Mouse (Mus musculus): ENCODE results near the gene Ccdc148. TPM values are rescaled to one million over a fixed set of nuclear protein-coding genes. Genes with fewer than 3 reads are reported as not detected.

Gene Ccdc148
- polyA plus RNA-seq, 1 experiment from 2014 or later = 0.60 TPM

DNA sequence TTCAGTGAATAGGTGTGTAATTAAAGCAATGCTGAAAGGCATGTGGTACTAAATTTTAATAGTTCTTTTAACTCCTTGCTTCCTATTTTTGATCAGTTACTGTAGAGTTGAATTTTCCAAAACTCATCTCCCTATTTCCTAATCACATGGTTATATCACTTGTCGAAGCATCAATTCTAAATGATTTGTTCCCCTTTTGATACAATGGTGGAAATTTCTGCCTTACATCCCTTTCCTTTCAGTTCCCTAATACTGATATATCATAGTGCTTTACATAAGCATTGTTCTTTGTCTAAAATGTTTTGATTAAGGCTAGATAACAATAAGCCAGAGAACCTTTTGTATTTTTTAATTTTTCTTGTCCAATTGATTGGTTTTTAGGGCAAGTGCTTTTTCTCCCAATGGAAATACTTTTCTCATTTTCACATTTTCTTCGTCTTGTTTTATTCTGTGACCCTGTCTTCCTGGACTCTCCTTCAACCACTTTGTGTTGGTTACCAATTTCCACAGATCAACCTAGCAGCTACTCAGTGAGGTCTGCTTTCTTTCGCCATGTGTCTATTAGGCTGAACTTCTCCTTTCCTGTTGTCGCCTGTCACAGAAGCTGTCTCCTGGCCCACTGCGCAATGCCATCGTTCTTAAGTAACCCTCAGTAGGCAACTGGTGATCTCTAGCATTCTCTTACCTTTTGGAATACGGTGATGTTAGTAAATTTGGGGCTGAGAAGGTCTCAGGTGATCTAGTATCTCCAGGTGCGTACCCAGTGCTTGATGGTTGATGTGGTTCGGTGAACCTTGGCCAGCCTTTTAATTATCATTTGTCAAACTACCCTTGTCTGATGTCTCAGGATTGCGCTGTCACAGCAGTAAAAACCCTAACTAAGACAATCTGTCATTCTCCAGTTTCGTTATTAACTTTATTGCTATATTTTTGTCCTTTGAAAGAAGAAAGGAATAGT, 23.9 kb upstream of the Ccdc148 start:
- Histone ChIP-seq H3K4me2 (replicated peaks; ENCODE audit: low read depth, low read length) (no peak overlapping the region), H3K4me1 (replicated peaks; ENCODE audit: control insufficient read depth, insufficient read depth, low read length) (no peaks in the 10 kb centered on the region), H3K4me3 (ENCODE audit: low read depth, low read length) (no peak overlapping the region), H3K9ac (ENCODE audit: low read depth, low read length) (no peak overlapping the region), H3K36me3 (ENCODE audit: control insufficient read depth, insufficient read depth, low read length) (no peaks in the 10 kb centered on the region), H3K27me3 (ENCODE audit: control insufficient read depth, insufficient read depth, low read length) (no peaks in the 10 kb centered on the region), H3K9me3 (ENCODE audit: control insufficient read depth, low read length) (no peaks in the 10 kb centered on the region), H3K27ac (ENCODE audit: low read depth, low read length) (no peak overlapping the region)
- no peak for ATAC-seq (ENCODE audit: low FRiP score)
- WGBS = 91% methylated on average over 11 of the region's 11 CpGs
- no peak for DNase-seq (ENCODE audit: low spot score)

DNA sequence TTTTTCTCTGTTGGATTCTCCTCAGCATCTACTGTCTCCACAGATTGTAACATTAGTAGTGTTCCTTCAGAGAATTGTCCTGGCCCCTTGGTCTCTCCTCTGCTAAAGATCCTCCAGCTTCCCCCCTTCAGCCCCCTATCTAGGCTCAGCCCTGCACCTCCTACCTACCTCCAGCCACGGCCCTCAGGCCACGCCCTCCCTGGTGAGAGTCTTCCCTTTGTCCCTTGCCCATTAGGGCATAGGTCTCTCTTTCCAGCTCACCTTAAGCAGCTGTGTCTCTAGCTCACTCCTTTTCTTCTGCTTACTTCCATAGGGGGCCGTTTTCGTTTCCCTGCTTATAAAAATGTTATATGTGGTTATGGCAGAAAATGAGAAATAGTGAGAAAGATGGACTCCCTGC, 23.1 kb upstream of the Ccdc148 start:
- no peak overlapping the region for H3K27ac ChIP-seq (ENCODE audit: low read depth, low read length)
- H3K27me3 ChIP-seq (ENCODE audit: control insufficient read depth, insufficient read depth, low read length) = no peaks in the 10 kb centered on the region
- no peaks in the 10 kb centered on the region for H3K4me1 ChIP-seq (replicated peaks; ENCODE audit: control insufficient read depth, insufficient read depth, low read length)
- no peak overlapping the region for H3K4me2 ChIP-seq (replicated peaks; ENCODE audit: low read depth, low read length)
- no peaks in the 10 kb centered on the region for H3K36me3 ChIP-seq (ENCODE audit: control insufficient read depth, insufficient read depth, low read length)
- DNase-seq (ENCODE audit: low spot score) (no peak), ATAC-seq (ENCODE audit: low FRiP score) (no peak)
- no peak overlapping the region for H3K9ac ChIP-seq (ENCODE audit: low read depth, low read length)
- WGBS = 86% methylated on average over 4 of the region's 4 CpGs
- H3K9me3 ChIP-seq (ENCODE audit: control insufficient read depth, low read length) = no peaks in the 10 kb centered on the region
- H3K4me3 ChIP-seq (ENCODE audit: low read depth, low read length) = no peak overlapping the region

DNA sequence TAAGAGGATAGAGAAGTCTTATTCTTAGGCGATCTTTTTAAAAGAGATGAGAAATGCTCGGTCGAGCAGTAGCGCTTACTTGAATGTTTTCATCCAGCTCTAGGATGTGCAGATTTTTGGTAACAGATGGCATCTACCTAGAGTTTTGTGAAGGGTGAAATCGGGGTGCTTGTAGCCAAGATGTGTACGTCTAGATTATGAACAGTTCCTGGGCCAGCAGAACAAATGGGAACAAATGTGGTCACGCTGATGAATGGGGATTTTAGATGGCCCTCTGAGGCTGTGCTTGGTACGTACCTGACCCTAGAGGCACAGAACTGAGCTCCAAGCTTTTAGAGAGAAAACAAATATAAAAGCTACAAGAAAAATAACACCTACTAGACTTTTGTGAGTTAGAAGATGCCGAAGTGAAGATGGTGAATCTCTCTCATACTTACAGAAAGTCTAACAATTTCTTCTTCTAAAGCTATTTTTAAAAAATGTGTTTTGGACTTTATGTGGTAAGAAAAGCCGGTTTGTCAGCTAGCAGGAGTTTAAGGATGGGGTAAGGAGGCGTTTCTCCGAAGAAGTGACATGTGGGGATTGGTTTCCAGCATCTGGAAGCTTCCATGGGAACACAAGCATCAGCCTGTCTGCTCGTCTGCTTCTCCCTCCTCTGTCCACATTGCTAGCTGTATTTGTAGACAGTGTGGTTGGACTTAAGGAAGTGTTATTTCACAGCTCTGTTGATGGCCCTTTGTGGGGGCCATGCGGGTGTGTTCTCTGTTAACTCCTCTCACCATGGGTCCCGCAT, 21.0 kb upstream of the Ccdc148 start:
- Histone ChIP-seq H3K27me3 (ENCODE audit: control insufficient read depth, insufficient read depth, low read length) (no peaks in the 10 kb centered on the region), H3K4me1 (replicated peaks; ENCODE audit: control insufficient read depth, insufficient read depth, low read length) (no peaks in the 10 kb centered on the region), H3K36me3 (ENCODE audit: control insufficient read depth, insufficient read depth, low read length) (no peaks in the 10 kb centered on the region), H3K27ac (ENCODE audit: low read depth, low read length) (no peak overlapping the region), H3K9me3 (ENCODE audit: control insufficient read depth, low read length) (no peaks in the 10 kb centered on the region), H3K4me3 (ENCODE audit: low read depth, low read length) (no peak overlapping the region), H3K4me2 (replicated peaks; ENCODE audit: low read depth, low read length) (no peak overlapping the region), H3K9ac (ENCODE audit: low read depth, low read length) (no peak overlapping the region)
- ATAC-seq (ENCODE audit: low FRiP score) (no peak), DNase-seq (ENCODE audit: low spot score) (no peak)
- WGBS = 90% methylated on average over 15 of the region's 15 CpGs

DNA sequence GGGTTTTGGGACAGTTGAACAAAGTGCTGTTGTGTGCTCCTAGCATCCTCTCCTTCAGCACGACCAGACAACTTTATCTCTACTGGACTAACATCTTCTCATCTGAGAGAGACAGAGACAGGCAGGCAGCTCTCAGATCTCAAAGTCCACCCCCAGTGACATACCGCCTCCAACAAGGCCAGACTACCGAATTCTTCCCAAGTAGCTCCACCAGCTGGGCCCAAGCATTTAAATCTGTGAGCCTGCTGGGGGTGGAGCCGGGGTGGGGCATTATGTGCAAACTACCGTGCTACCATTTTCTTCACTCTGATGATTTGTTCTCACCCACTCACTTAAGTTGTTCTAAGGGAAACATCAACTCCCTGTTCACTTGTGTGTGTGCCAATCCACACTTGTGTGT, 19.0 kb upstream of the Ccdc148 start:
- DNase-seq (ENCODE audit: low spot score) = no peak
- Histone ChIP-seq H3K4me1 (replicated peaks; ENCODE audit: control insufficient read depth, insufficient read depth, low read length) (no peaks in the 10 kb centered on the region), H3K4me3 (ENCODE audit: low read depth, low read length) (no peak overlapping the region), H3K9ac (ENCODE audit: low read depth, low read length) (no peak overlapping the region), H3K4me2 (replicated peaks; ENCODE audit: low read depth, low read length) (no peak overlapping the region), H3K36me3 (ENCODE audit: control insufficient read depth, insufficient read depth, low read length) (no peaks in the 10 kb centered on the region), H3K9me3 (ENCODE audit: control insufficient read depth, low read length) (no peaks in the 10 kb centered on the region), H3K27ac (ENCODE audit: low read depth, low read length) (no peak overlapping the region), H3K27me3 (ENCODE audit: control insufficient read depth, insufficient read depth, low read length) (no peaks in the 10 kb centered on the region)
- ATAC-seq (ENCODE audit: low FRiP score) = no peak
- 68% methylated on average over 5 of the region's 5 CpGs for WGBS

DNA sequence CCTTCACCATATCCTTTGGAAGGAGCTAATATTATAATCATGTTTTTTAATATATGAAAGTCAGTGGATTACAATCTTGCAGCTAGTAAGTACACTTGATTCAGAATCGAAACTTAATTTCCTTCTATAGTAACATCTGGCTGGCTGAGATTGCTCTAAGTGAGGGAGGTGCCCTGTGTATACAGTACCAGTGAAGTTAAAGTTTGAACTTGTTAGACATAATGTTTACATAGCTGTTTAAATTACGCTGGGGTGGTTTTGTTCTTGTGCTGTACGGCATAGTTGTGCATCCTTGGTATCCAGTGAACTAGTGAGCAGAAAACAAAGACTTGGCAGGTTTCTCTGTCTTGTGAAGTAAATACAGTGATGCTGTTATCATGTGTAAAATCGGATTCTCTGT, 18.5 kb upstream of the Ccdc148 start:
- no peak overlapping the region for H3K9ac ChIP-seq (ENCODE audit: low read depth, low read length)
- no peaks in the 10 kb centered on the region for H3K27me3 ChIP-seq (ENCODE audit: control insufficient read depth, insufficient read depth, low read length)
- ATAC-seq (ENCODE audit: low FRiP score) = no peak
- WGBS = 82% methylated on average over 4 of the region's 4 CpGs
- no peaks in the 10 kb centered on the region for H3K36me3 ChIP-seq (ENCODE audit: control insufficient read depth, insufficient read depth, low read length)
- no peak for DNase-seq (ENCODE audit: low spot score)
- no peaks in the 10 kb centered on the region for H3K4me1 ChIP-seq (replicated peaks; ENCODE audit: control insufficient read depth, insufficient read depth, low read length)
- H3K4me3 ChIP-seq (ENCODE audit: low read depth, low read length) = no peak overlapping the region
- H3K9me3 ChIP-seq (ENCODE audit: control insufficient read depth, low read length) = no peaks in the 10 kb centered on the region
- H3K27ac ChIP-seq (ENCODE audit: low read depth, low read length) = no peak overlapping the region
- H3K4me2 ChIP-seq (replicated peaks; ENCODE audit: low read depth, low read length) = no peak overlapping the region

DNA sequence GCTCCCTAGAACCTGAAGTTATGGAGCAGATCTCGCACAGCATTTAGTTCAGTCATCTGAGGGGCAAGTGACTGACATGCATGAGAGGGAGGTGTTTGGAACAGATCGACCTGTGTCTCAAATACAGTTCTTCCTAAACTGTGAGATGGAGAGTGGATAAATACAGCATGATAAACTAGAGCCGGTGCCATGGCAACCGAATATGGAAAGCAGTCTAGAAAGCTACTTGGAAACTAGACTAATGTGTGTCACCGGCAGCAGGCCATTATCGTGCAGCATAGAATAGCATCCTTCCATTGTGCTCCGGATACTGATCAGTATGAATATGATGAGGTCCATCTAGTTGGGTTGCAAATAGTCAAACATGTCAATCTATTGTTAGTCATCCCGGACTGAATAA, 17.7 kb upstream of the Ccdc148 start:
- Histone ChIP-seq H3K9ac (ENCODE audit: low read depth, low read length) (no peak overlapping the region), H3K4me3 (ENCODE audit: low read depth, low read length) (no peak overlapping the region), H3K27me3 (ENCODE audit: control insufficient read depth, insufficient read depth, low read length) (no peaks in the 10 kb centered on the region), H3K27ac (ENCODE audit: low read depth, low read length) (no peak overlapping the region), H3K36me3 (ENCODE audit: control insufficient read depth, insufficient read depth, low read length) (no peaks in the 10 kb centered on the region), H3K9me3 (ENCODE audit: control insufficient read depth, low read length) (no peaks in the 10 kb centered on the region), H3K4me1 (replicated peaks; ENCODE audit: control insufficient read depth, insufficient read depth, low read length) (no peaks in the 10 kb centered on the region), H3K4me2 (replicated peaks; ENCODE audit: low read depth, low read length) (no peak overlapping the region)
- ATAC-seq (ENCODE audit: low FRiP score) (no peak), DNase-seq (ENCODE audit: low spot score) (peak; percentile 31)
- WGBS = 86% methylated on average over 8 of the region's 8 CpGs

DNA sequence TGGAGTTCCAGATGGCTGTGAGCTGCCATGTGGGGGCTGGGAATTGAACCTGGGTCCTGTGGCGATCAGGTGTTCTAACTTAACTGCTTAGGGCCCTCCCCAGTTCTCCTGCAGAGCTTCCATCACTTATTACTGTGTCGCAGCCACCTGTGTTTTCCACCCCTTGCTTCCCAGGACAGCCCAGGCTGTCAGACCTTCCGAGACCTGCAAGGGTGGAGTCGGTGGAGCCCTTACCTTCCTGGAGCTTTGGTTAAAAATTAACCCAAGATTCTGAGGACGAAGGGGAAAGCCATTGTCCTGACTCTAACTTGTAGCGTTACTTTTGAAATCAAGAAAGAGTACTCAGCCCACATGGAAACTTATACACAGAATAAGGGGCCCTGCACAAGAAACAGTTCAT, 15.4 kb upstream of the Ccdc148 start:
- no peak overlapping the region for H3K4me2 ChIP-seq (replicated peaks; ENCODE audit: low read depth, low read length)
- H3K27ac ChIP-seq (ENCODE audit: low read depth, low read length) = no peak overlapping the region
- WGBS = 79% methylated on average over 6 of the region's 6 CpGs
- no peaks in the 10 kb centered on the region for H3K9me3 ChIP-seq (ENCODE audit: control insufficient read depth, low read length)
- H3K4me1 ChIP-seq (replicated peaks; ENCODE audit: control insufficient read depth, insufficient read depth, low read length) = no peaks in the 10 kb centered on the region
- DNase-seq (ENCODE audit: low spot score) = no peak
- H3K4me3 ChIP-seq (ENCODE audit: low read depth, low read length) = no peak overlapping the region
- H3K9ac ChIP-seq (ENCODE audit: low read depth, low read length) = no peak overlapping the region
- ATAC-seq (ENCODE audit: low FRiP score) = no peak
- H3K27me3 ChIP-seq (ENCODE audit: control insufficient read depth, insufficient read depth, low read length) = no peaks in the 10 kb centered on the region
- H3K36me3 ChIP-seq (ENCODE audit: control insufficient read depth, insufficient read depth, low read length) = no peaks in the 10 kb centered on the region

DNA sequence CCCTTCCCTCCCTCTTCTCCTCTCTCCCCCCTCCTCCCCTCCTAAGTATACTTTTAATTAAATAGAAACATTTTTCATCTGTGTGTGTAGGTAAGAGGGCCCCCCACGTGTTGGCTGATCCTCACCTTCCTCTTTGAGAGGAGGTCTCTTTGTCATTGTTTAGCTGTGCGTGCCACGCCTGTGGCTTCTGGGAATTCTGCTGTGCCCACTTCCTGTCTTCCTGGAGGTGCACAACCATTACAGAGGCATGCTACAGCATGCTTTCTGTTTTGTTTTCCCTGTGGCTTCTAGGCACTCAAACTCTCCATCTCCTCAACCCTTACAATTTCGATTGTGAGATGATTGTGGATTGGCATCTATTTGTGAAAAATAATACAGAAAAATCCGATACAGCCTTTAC, 11.1 kb upstream of the Ccdc148 start:
- 82% methylated on average over 5 of the region's 5 CpGs for WGBS
- no peak for ATAC-seq (ENCODE audit: low FRiP score)

More for the DNA sequence above, 11.1 kb upstream of the Ccdc148 start:
- Histone ChIP-seq H3K4me2 (replicated peaks; ENCODE audit: low read depth, low read length) (no peak overlapping the region), H3K27me3 (ENCODE audit: control insufficient read depth, insufficient read depth, low read length) (no peaks in the 10 kb centered on the region), H3K36me3 (ENCODE audit: control insufficient read depth, insufficient read depth, low read length) (no peaks in the 10 kb centered on the region), H3K27ac (ENCODE audit: low read depth, low read length) (no peak overlapping the region), H3K4me3 (ENCODE audit: low read depth, low read length) (no peak overlapping the region), H3K9ac (ENCODE audit: low read depth, low read length) (no peak overlapping the region), H3K9me3 (ENCODE audit: control insufficient read depth, low read length) (no peaks in the 10 kb centered on the region), H3K4me1 (replicated peaks; ENCODE audit: control insufficient read depth, insufficient read depth, low read length) (no peaks in the 10 kb centered on the region)
- DNase-seq (ENCODE audit: low spot score) = no peak

Measured in hindbrain, embryonic 11.5 days (tissue).